Mouse (Mus musculus): ENCODE measurements at regions not wholly inside any gene's neighbourhood (a gene's known extent, or its start where the extent isn't known, plus 50 kb on each side); places are given as distances from the start of the nearest gene placed in this dataset.

DNA sequence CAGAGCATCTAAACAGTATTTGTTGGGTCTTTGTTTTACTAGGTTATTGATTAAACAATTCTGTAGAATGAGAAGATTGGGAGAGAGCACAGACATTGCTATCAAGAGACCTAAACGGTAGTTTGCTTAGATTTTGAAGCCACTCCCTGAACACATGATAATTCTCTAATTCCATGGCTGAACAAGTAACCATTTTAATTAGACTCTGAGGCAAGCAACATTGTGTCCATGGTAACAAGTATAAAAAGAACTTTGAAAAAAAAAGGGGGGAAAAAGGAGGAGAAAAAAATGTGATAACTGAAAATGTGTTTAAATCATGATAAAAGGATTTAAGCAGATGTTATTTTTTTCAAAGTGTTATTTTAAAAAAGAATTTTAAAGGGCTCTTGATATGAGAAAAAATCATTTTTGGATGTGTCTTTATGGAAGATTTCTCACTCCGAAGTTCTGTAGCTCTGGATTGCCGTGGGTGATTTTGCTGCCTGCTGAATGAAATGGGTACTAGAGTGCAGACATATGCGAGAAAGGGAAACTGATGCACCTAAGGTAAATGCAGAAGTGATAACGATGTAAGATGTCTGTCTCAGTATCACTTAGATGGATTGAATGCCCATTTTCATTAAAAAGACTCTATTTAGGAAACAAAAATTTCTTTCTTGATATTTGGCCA is 1166.9 kb upstream of the Zeb2 start:
- Histone ChIP-seq H3K4me3 (ENCODE audit: low read depth, low read length) (no peak overlapping the region), H3K27ac (ENCODE audit: low read depth, low read length) (no peak overlapping the region), H3K36me3 (ENCODE audit: control insufficient read depth, insufficient read depth, low read length) (no peaks in the 10 kb centered on the region), H3K4me1 (ENCODE audit: control insufficient read depth, insufficient read depth, low read length) (no peaks in the 10 kb centered on the region), H3K27me3 (ENCODE audit: control insufficient read depth, insufficient read depth, low read length) (no peaks in the 10 kb centered on the region), H3K9ac (ENCODE audit: low read depth, low read length) (no peak overlapping the region), H3K9me3 (replicated peaks; ENCODE audit: control insufficient read depth, low read length) (no peaks in the 10 kb centered on the region), H3K4me2 (no peak overlapping the region)
- 79% methylated on average over 5 of the region's 5 CpGs for WGBS (ENCODE audit: insufficient replicate concordance)
- no peak for ATAC-seq (replicated peaks; ENCODE audit: insufficient number of reproducible peaks, low FRiP score, low TSS enrichment)

DNA sequence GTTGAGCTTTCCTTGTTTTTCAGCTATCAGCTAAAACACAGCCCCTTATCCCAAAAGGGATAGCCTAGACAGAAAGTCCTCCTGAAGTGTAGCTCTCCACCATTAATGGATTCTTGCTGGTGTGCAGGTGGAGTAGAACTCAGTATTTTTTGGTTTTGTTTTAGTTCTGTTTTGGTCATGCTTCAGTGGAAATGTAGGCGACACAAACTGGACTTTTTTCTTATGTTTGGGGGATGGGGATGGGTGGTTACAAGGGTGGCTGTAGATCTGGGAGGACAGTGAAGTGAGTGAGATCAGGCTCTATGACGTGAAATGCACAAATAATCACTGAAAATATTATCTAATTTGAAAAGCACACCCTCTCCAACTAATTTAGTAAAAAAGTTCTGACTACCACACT is 1163.6 kb upstream of the Zeb2 start:
- H3K9ac ChIP-seq (ENCODE audit: low read depth, low read length), result no peak overlapping the region
- no peak overlapping the region for H3K4me3 ChIP-seq (ENCODE audit: low read depth, low read length)
- H3K36me3 ChIP-seq (ENCODE audit: control insufficient read depth, insufficient read depth, low read length), result no peaks in the 10 kb centered on the region
- no peaks in the 10 kb centered on the region for H3K9me3 ChIP-seq (replicated peaks; ENCODE audit: control insufficient read depth, low read length)
- no peak for ATAC-seq (replicated peaks; ENCODE audit: insufficient number of reproducible peaks, low FRiP score, low TSS enrichment)
- H3K4me2 ChIP-seq, result no peak overlapping the region
- no peaks in the 10 kb centered on the region for H3K27me3 ChIP-seq (ENCODE audit: control insufficient read depth, insufficient read depth, low read length)
- no peaks in the 10 kb centered on the region for H3K4me1 ChIP-seq (ENCODE audit: control insufficient read depth, insufficient read depth, low read length)
- WGBS (ENCODE audit: insufficient replicate concordance), result 76% methylated on average over 2 of the region's 2 CpGs
- no peak overlapping the region for H3K27ac ChIP-seq (ENCODE audit: low read depth, low read length)

DNA sequence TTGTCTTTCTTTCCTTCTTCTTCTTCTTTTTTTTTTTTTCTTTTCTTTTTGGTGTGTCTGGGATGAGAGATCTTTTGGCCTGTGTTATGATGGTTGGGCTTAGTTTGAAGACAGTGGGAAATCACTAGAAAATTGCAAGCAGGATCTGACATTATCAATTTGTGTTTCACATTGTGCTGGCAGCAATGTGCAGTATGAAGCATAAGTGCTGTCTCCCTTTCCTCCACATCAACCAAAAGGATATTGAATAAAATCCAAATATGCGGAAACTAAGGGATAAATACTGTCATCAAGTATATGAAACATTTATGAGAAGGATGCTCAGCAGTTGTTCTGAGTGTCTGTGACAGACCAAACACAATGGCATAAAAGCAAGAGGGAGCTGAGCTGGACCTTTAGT is 1144.4 kb upstream of the Zeb2 start:
- H3K27me3 ChIP-seq (ENCODE audit: control insufficient read depth, insufficient read depth, low read length), result no peaks in the 10 kb centered on the region
- H3K4me3 ChIP-seq (ENCODE audit: low read depth, low read length), result no peak overlapping the region
- ATAC-seq (replicated peaks; ENCODE audit: insufficient number of reproducible peaks, low FRiP score, low TSS enrichment), result no peak
- 74% methylated on average over 1 of the region's 1 CpGs for WGBS (ENCODE audit: insufficient replicate concordance)
- no peaks in the 10 kb centered on the region for H3K36me3 ChIP-seq (ENCODE audit: control insufficient read depth, insufficient read depth, low read length)
- no peaks in the 10 kb centered on the region for H3K4me1 ChIP-seq (ENCODE audit: control insufficient read depth, insufficient read depth, low read length)
- H3K9ac ChIP-seq (ENCODE audit: low read depth, low read length), result no peak overlapping the region
- H3K27ac ChIP-seq (ENCODE audit: low read depth, low read length), result no peak overlapping the region
- H3K4me2 ChIP-seq, result no peak overlapping the region
- no peaks in the 10 kb centered on the region for H3K9me3 ChIP-seq (replicated peaks; ENCODE audit: control insufficient read depth, low read length)

DNA sequence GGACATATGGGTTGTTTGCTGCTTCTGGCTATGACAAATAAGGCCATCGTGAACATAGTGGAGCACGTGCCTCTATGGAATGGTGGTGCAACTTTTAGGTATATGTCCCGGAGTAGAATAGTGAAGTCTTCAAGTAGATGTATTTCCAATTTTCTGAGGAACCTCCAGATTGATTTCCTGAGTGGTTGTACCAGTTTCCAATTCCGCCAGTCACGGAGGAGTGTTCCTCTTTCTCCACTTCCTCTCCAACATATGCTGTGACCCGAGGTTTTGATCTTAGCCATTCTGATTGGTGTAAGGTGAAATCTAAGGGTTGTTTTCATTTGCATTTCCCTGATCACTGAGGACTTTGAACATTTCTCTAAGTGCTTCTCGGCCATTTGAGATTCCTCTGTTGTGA is 1134.4 kb upstream of the Zeb2 start:
- no peak overlapping the region for H3K27ac ChIP-seq (ENCODE audit: low read depth, low read length)
- H3K27me3 ChIP-seq (ENCODE audit: control insufficient read depth, insufficient read depth, low read length), result no peaks in the 10 kb centered on the region
- no peaks in the 10 kb centered on the region for H3K9me3 ChIP-seq (replicated peaks; ENCODE audit: control insufficient read depth, low read length)
- no peak overlapping the region for H3K4me3 ChIP-seq (ENCODE audit: low read depth, low read length)
- 85% methylated on average over 7 of the region's 7 CpGs for WGBS (ENCODE audit: insufficient replicate concordance)
- no peaks in the 10 kb centered on the region for H3K36me3 ChIP-seq (ENCODE audit: control insufficient read depth, insufficient read depth, low read length)
- no peaks in the 10 kb centered on the region for H3K4me1 ChIP-seq (ENCODE audit: control insufficient read depth, insufficient read depth, low read length)
- no peak overlapping the region for H3K4me2 ChIP-seq
- no peak for ATAC-seq (replicated peaks; ENCODE audit: insufficient number of reproducible peaks, low FRiP score, low TSS enrichment)
- no peak overlapping the region for H3K9ac ChIP-seq (ENCODE audit: low read depth, low read length)

DNA sequence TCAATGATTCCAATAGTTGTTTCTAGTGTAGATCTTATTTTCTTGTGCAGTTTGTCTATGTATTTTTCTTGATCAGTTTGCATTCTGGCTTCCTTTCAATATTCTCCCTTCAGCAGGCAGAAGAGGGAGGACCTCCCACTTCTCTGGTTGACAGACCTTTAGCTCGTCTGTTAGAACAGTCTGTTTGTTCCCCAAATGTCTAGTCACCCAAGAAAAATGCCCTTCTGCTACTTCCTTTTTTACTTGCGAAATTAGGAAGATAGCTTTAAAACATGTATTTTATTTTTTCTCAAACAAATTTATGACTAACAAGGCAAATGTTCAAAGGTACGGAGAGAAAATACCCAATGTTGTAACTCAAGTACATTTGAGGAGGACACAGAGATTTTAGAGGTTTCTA is 1128.5 kb upstream of the Zeb2 start:
- H3K4me2 ChIP-seq, result no peak overlapping the region
- WGBS (ENCODE audit: insufficient replicate concordance), result 61% methylated on average over 3 of the region's 3 CpGs
- H3K4me1 ChIP-seq (ENCODE audit: control insufficient read depth, insufficient read depth, low read length), result no peaks in the 10 kb centered on the region
- H3K27me3 ChIP-seq (ENCODE audit: control insufficient read depth, insufficient read depth, low read length), result no peaks in the 10 kb centered on the region
- H3K9me3 ChIP-seq (replicated peaks; ENCODE audit: control insufficient read depth, low read length), result no peaks in the 10 kb centered on the region
- H3K27ac ChIP-seq (ENCODE audit: low read depth, low read length), result no peak overlapping the region
- no peaks in the 10 kb centered on the region for H3K36me3 ChIP-seq (ENCODE audit: control insufficient read depth, insufficient read depth, low read length)
- no peak for ATAC-seq (replicated peaks; ENCODE audit: insufficient number of reproducible peaks, low FRiP score, low TSS enrichment)
- no peak overlapping the region for H3K4me3 ChIP-seq (ENCODE audit: low read depth, low read length)
- no peak overlapping the region for H3K9ac ChIP-seq (ENCODE audit: low read depth, low read length)

DNA sequence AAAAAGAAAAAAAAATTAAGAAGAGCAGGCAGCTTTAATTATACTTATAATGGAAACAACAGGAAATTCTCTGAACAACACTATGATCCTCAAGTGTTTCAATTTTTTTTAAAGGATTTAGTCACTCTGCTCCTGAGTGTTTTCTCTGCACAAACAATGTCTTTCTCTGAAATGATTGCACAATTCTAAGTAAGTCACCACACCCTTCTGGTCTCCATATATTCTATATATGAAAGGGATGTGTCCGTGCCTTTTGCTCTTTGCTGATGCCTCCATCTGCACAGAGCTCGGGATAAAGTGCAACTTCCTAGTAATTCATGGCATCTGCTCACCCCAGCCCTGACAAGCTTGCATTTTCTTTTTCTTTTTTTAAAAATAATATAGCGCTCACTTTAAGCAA is 1127.5 kb upstream of the Zeb2 start:
- H3K9me3 ChIP-seq (replicated peaks; ENCODE audit: control insufficient read depth, low read length), result no peaks in the 10 kb centered on the region
- H3K36me3 ChIP-seq (ENCODE audit: control insufficient read depth, insufficient read depth, low read length), result no peaks in the 10 kb centered on the region
- H3K4me3 ChIP-seq (ENCODE audit: low read depth, low read length), result no peak overlapping the region
- ATAC-seq (replicated peaks; ENCODE audit: insufficient number of reproducible peaks, low FRiP score, low TSS enrichment), result no peak
- H3K27me3 ChIP-seq (ENCODE audit: control insufficient read depth, insufficient read depth, low read length), result no peaks in the 10 kb centered on the region
- no peak overlapping the region for H3K9ac ChIP-seq (ENCODE audit: low read depth, low read length)
- H3K4me1 ChIP-seq (ENCODE audit: control insufficient read depth, insufficient read depth, low read length), result no peaks in the 10 kb centered on the region
- no peak overlapping the region for H3K27ac ChIP-seq (ENCODE audit: low read depth, low read length)
- no peak overlapping the region for H3K4me2 ChIP-seq
- 75% methylated on average over 3 of the region's 3 CpGs for WGBS (ENCODE audit: insufficient replicate concordance)

DNA sequence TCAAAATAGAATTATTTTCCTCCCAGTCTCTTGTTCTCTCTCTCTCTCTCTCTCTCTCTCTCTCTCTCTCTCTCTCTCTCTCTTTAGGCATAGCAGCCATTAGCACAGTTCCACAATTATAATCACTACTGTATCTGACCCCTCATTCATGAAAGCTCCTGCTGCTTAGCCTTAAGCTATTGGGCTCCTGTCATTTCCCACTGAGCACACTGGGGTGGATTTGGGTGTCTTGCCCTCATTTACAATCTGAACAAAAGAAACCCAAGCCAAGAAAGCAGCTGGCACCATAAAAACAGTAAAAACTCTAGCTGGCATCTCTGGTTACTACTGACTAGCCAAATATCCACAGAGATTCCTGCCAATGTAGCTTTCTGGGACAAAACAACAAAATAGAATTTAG is 1125.6 kb upstream of the Zeb2 start:
- Histone ChIP-seq H3K4me1 (ENCODE audit: control insufficient read depth, insufficient read depth, low read length) (no peaks in the 10 kb centered on the region), H3K27ac (ENCODE audit: low read depth, low read length) (no peak overlapping the region), H3K4me3 (ENCODE audit: low read depth, low read length) (no peak overlapping the region), H3K9me3 (replicated peaks; ENCODE audit: control insufficient read depth, low read length) (no peaks in the 10 kb centered on the region), H3K4me2 (no peak overlapping the region), H3K9ac (ENCODE audit: low read depth, low read length) (no peak overlapping the region), H3K27me3 (ENCODE audit: control insufficient read depth, insufficient read depth, low read length) (no peaks in the 10 kb centered on the region), H3K36me3 (ENCODE audit: control insufficient read depth, insufficient read depth, low read length) (no peaks in the 10 kb centered on the region)
- ATAC-seq (replicated peaks; ENCODE audit: insufficient number of reproducible peaks, low FRiP score, low TSS enrichment), result no peak

DNA sequence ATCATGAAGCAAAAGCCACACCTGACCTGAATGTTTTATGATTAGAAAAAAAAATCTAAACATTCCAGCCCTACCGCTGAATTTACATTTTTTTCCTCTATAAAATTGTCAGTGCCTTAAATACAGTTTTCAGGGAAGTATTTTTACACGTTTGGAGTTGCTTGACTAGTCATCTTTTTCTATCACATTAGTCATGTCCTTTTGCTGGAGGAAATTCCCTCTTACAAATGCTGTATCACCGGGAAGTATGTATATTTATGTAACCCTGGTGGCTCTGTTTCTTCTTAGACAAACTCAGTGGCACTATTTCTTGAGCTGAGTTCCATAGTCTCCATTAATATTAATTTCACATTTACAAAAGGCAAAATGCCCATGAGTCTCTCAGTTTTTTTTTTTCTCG is 1122.7 kb upstream of the Zeb2 start:
- no peak overlapping the region for H3K4me3 ChIP-seq (ENCODE audit: low read depth, low read length)
- no peaks in the 10 kb centered on the region for H3K4me1 ChIP-seq (ENCODE audit: control insufficient read depth, insufficient read depth, low read length)
- no peak overlapping the region for H3K27ac ChIP-seq (ENCODE audit: low read depth, low read length)
- no peak for ATAC-seq (replicated peaks; ENCODE audit: insufficient number of reproducible peaks, low FRiP score, low TSS enrichment)
- no peak overlapping the region for H3K9ac ChIP-seq (ENCODE audit: low read depth, low read length)
- no peaks in the 10 kb centered on the region for H3K27me3 ChIP-seq (ENCODE audit: control insufficient read depth, insufficient read depth, low read length)
- WGBS (ENCODE audit: insufficient replicate concordance), result 60% methylated on average over 4 of the region's 4 CpGs
- no peaks in the 10 kb centered on the region for H3K36me3 ChIP-seq (ENCODE audit: control insufficient read depth, insufficient read depth, low read length)
- no peak overlapping the region for H3K4me2 ChIP-seq
- H3K9me3 ChIP-seq (replicated peaks; ENCODE audit: control insufficient read depth, low read length), result no peaks in the 10 kb centered on the region

DNA sequence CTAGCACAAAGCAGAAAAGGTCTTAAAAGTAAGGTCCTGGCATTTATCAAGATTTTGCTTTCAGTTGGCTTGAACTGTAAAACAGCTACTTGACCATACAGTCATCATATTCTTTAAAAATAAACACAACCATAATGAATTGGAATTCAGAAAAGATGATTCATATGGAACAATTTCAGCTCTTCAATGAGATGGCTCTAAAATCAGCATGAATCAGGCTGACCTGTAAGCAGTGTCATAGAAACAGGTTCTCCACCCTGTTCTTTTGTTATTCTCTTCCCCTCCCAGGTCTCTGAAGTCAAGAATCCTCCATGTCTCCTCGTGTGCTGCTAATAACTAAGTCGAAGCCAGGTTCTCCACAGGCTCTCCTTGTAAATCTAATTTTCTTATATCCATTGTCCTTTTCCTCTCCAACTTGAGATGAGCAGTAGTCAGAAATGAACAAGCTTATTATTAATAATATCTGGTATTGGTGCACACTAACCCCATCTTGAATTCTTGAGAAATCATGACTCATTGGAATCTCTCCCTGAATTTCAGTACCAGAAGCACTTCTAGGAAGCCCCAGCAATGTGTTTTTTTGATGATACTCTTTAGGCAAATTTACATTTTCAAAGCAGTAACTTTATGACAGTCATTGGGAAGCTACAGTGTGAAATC is 1113.7 kb upstream of the Zeb2 start:
- ATAC-seq (replicated peaks; ENCODE audit: insufficient number of reproducible peaks, low FRiP score, low TSS enrichment), result no peak
- no peaks in the 10 kb centered on the region for H3K27me3 ChIP-seq (ENCODE audit: control insufficient read depth, insufficient read depth, low read length)
- no peak overlapping the region for H3K4me2 ChIP-seq
- H3K36me3 ChIP-seq (ENCODE audit: control insufficient read depth, insufficient read depth, low read length), result no peaks in the 10 kb centered on the region
- H3K4me3 ChIP-seq (ENCODE audit: low read depth, low read length), result no peak overlapping the region
- 76% methylated on average over 2 of the region's 2 CpGs for WGBS (ENCODE audit: insufficient replicate concordance)
- no peak overlapping the region for H3K27ac ChIP-seq (ENCODE audit: low read depth, low read length)
- H3K9ac ChIP-seq (ENCODE audit: low read depth, low read length), result no peak overlapping the region
- H3K9me3 ChIP-seq (replicated peaks; ENCODE audit: control insufficient read depth, low read length), result no peaks in the 10 kb centered on the region
- no peaks in the 10 kb centered on the region for H3K4me1 ChIP-seq (ENCODE audit: control insufficient read depth, insufficient read depth, low read length)
